Mouse (Mus musculus): ENCODE results near the gene Rhbdf1. TPM values are rescaled to one million over a fixed set of nuclear protein-coding genes. Genes with fewer than 3 reads are reported as not detected.
"Not testable (repeated sequence)": the region's sequence is repeated elsewhere in the genome, so short reads cannot be mapped to it uniquely, and the experiment has no call there.

Gene Rhbdf1
- polyA plus RNA-seq, 1 experiment from 2014 or later: 34.1 TPM

GRCm38 (mm10) chr11:32219287-32219686 lies 2.8 kb downstream of the Rhbdf1 start:
- H3K9ac ChIP-seq: peak overlapping the region; percentile 95
- WGBS: 86% methylated on average over 10 of the region's 10 CpGs
- ATAC-seq (ENCODE audit: extremely low read depth, insufficient number of reproducible peaks, low FRiP score, low TSS enrichment): no peak
- no peak overlapping the region for H3K27ac ChIP-seq (replicated peaks)
- H3K4me3 ChIP-seq: peak overlapping the region; percentile 94
- peak overlapping the region; percentile 82 for H3K4me2 ChIP-seq
- H3K4me1 ChIP-seq: peaks cover 64% of the 10 kb centered on the region
- H3K9me3 ChIP-seq: no peaks in the 10 kb centered on the region
- H3K36me3 ChIP-seq: peaks cover 24% of the 10 kb centered on the region
- H3K27me3 ChIP-seq (replicated peaks): no peaks in the 10 kb centered on the region

GRCm38 (mm10) chr11:32218501-32219050 lies 3.5 kb downstream of the Rhbdf1 start:
- no peak for ATAC-seq (ENCODE audit: extremely low read depth, insufficient number of reproducible peaks, low FRiP score, low TSS enrichment)
- Histone ChIP-seq H3K9ac (peak overlapping the region; percentile 56), H3K4me3 (no peak overlapping the region), H3K27ac (replicated peaks) (0 out of 2 replicates have a peak overlapping the region, but pooled peaks have one; percentile 12), H3K9me3 (no peaks in the 10 kb centered on the region), H3K27me3 (replicated peaks) (no peaks in the 10 kb centered on the region), H3K4me1 (peaks cover 57% of the 10 kb centered on the region), H3K4me2 (peak overlapping the region; percentile 82), H3K36me3 (peaks cover 31% of the 10 kb centered on the region)
- WGBS: 63% methylated on average over 6 of the region's 6 CpGs

- H3K27ac ChIP-seq (replicated peaks): no peak overlapping the region
- ATAC-seq (ENCODE audit: extremely low read depth, insufficient number of reproducible peaks, low FRiP score, low TSS enrichment): no peak
- H3K4me2 ChIP-seq: peak overlapping the region; percentile 82; the same call in 1 of the 2 replicates
- peak overlapping the region; percentile 61; the same call in 1 of the 2 replicates for H3K9ac ChIP-seq
- no peak overlapping the region for H3K4me3 ChIP-seq
- no peaks in the 10 kb centered on the region for H3K27me3 ChIP-seq (replicated peaks)
- peaks cover 43% of the 10 kb centered on the region for H3K4me1 ChIP-seq
- no peaks in the 10 kb centered on the region for H3K9me3 ChIP-seq
- 26% methylated on average over 8 of the region's 8 CpGs for WGBS
- peaks cover 48% of the 10 kb centered on the region for H3K36me3 ChIP-seq
These were observed 5.2 kb downstream of the Rhbdf1 start for GRCm38 (mm10) chr11:32216851-32217250.

GRCm38 (mm10) chr11:32215372-32216162 lies 6.5 kb downstream of the Rhbdf1 start:
- WGBS: 89% methylated on average over 18 of the region's 18 CpGs
- Histone ChIP-seq H3K27ac (replicated peaks) (no peak overlapping the region), H3K9me3 (no peaks in the 10 kb centered on the region), H3K4me2 (no peak overlapping the region), H3K4me1 (peaks cover 36% of the 10 kb centered on the region), H3K27me3 (replicated peaks) (no peaks in the 10 kb centered on the region), H3K4me3 (no peak overlapping the region), H3K36me3 (peaks cover 61% of the 10 kb centered on the region), H3K9ac (no peak overlapping the region)
- ATAC-seq (ENCODE audit: extremely low read depth, insufficient number of reproducible peaks, low FRiP score, low TSS enrichment): no peak

GRCm38 (mm10) chr11:32210623-32211022 lies 11.5 kb downstream of the Rhbdf1 start:
- 85% methylated on average over 9 of the region's 9 CpGs for WGBS
- peaks cover 85% of the 10 kb centered on the region for H3K36me3 ChIP-seq

GRCm38 (mm10) chr11:32205058-32205873 lies 16.8 kb downstream of the Rhbdf1 start, which contains the start of gene Snrnp25:
Snrnp25 (plus strand) TSS chr11:32205415.
- Histone ChIP-seq H3K9ac (peak within 1 kb of the TSS; percentile 90), H3K4me2 (peak within 1 kb of the TSS; percentile 92), H3K27me3 (replicated peaks) (peaks cover 13% of the 10 kb centered on the region; the same call in 1 of the 2 replicates), H3K4me1 (peaks cover 19% of the 10 kb centered on the region), H3K9me3 (no peaks in the 10 kb centered on the region), H3K27ac (replicated peaks) (peak within 1 kb of the TSS; percentile 54), H3K36me3 (peaks cover 31% of the 10 kb centered on the region), H3K4me3 (peak within 1 kb of the TSS; percentile 83)
- WGBS: under 1% methylated on average over 52 of the region's 52 CpGs
- ATAC-seq (ENCODE audit: extremely low read depth, insufficient number of reproducible peaks, low FRiP score, low TSS enrichment): peak; percentile 100

More at GRCm38 (mm10) chr11:32210623-32211022, 11.5 kb downstream of the Rhbdf1 start:
- H3K27me3 ChIP-seq (replicated peaks): no peaks in the 10 kb centered on the region
- H3K9ac ChIP-seq: no peak overlapping the region
- H3K4me1 ChIP-seq: peaks cover 10% of the 10 kb centered on the region
- no peak for ATAC-seq (ENCODE audit: extremely low read depth, insufficient number of reproducible peaks, low FRiP score, low TSS enrichment)
- no peak overlapping the region for H3K4me3 ChIP-seq
- no peaks in the 10 kb centered on the region for H3K9me3 ChIP-seq
- H3K27ac ChIP-seq (replicated peaks): no peak overlapping the region
- no peak overlapping the region for H3K4me2 ChIP-seq

GRCm38 (mm10) chr11:32201922-32202685 lies 20.0 kb downstream of the Rhbdf1 start:
- Histone ChIP-seq H3K27me3 (replicated peaks) (peaks cover 21% of the 10 kb centered on the region; the same call in 1 of the 2 replicates), H3K36me3 (no peaks in the 10 kb centered on the region), H3K9ac (no peak overlapping the region), H3K9me3 (no peaks in the 10 kb centered on the region), H3K27ac (replicated peaks) (no peak overlapping the region), H3K4me2 (no peak overlapping the region), H3K4me1 (peaks cover 27% of the 10 kb centered on the region), H3K4me3 (no peak overlapping the region)
- WGBS: 66% methylated on average over 11 of the region's 11 CpGs
- no peak for ATAC-seq (ENCODE audit: extremely low read depth, insufficient number of reproducible peaks, low FRiP score, low TSS enrichment)

GRCm38 (mm10) chr11:32200992-32201391 lies 21.1 kb downstream of the Rhbdf1 start:
- peaks cover 20% of the 10 kb centered on the region for H3K4me1 ChIP-seq
- H3K27me3 ChIP-seq (replicated peaks): peaks cover 30% of the 10 kb centered on the region; the same call in 1 of the 2 replicates
- H3K4me3 ChIP-seq; H3K9me3 ChIP-seq; H3K4me2 ChIP-seq; ATAC-seq (ENCODE audit: extremely low read depth, insufficient number of reproducible peaks, low FRiP score, low TSS enrichment); H3K27ac ChIP-seq (replicated peaks); H3K36me3 ChIP-seq; H3K9ac ChIP-seq: not testable (repeated sequence)
- 41% methylated on average over 1 of the region's 1 CpGs for WGBS

- Histone ChIP-seq H3K27ac (replicated peaks) (no peak within 1 kb of the TSS), H3K4me1 (peaks cover 15% of the 10 kb centered on the region)
These were observed 22.0 kb downstream of the Rhbdf1 start, which contains the start of gene Il9r for GRCm38 (mm10) chr11:32200075-32200601. Il9r (minus strand) TSS chr11:32200279.

GRCm38 (mm10) chr11:32199230-32199629 lies 22.9 kb downstream of the Rhbdf1 start:
- H3K9me3 ChIP-seq: no peaks in the 10 kb centered on the region
- no peak; the same call in 1 of the 2 replicates for ATAC-seq (ENCODE audit: extremely low read depth, insufficient number of reproducible peaks, low FRiP score, low TSS enrichment)
- no peak overlapping the region for H3K4me2 ChIP-seq
- 44% methylated on average over 6 of the region's 6 CpGs for WGBS
- no peaks in the 10 kb centered on the region for H3K36me3 ChIP-seq
- H3K9ac ChIP-seq: no peak overlapping the region
- H3K4me1 ChIP-seq: peaks cover 9% of the 10 kb centered on the region
- no peak overlapping the region for H3K4me3 ChIP-seq
- H3K27ac ChIP-seq (replicated peaks): no peak overlapping the region
- H3K27me3 ChIP-seq (replicated peaks): peaks cover 44% of the 10 kb centered on the region

More at GRCm38 (mm10) chr11:32200075-32200601, 22.0 kb downstream of the Rhbdf1 start, which contains the start of gene Il9r:
- H3K36me3 ChIP-seq: no peaks in the 10 kb centered on the region
- WGBS: 29% methylated on average over 10 of the region's 10 CpGs
- no peak within 1 kb of the TSS for H3K4me2 ChIP-seq
- H3K27me3 ChIP-seq (replicated peaks): peaks cover 35% of the 10 kb centered on the region
- no peak for ATAC-seq (ENCODE audit: extremely low read depth, insufficient number of reproducible peaks, low FRiP score, low TSS enrichment)
- H3K4me3 ChIP-seq: no peak within 1 kb of the TSS
- no peak within 1 kb of the TSS for H3K9ac ChIP-seq
- H3K9me3 ChIP-seq: no peaks in the 10 kb centered on the region

All from heart, embryonic 13.5 days (tissue).